Mouse (Mus musculus) bone marrow macrophage, adult 2 months (primary cell): Measurements from ENCODE around the gene Bmp2k. TPM values are rescaled to one million over a fixed set of nuclear protein-coding genes. Genes with fewer than 3 reads are reported as not detected.

Source experiments
- H3K27ac ChIP-seq: 2 replicates; pipeline ENCODE4 v1.5.1; 2012; ENCODE audit warnings: low read depth, low read length; ENCODE audit not compliant: insufficient read depth
- H3K4me1 ChIP-seq: 2 replicates; pipeline ENCODE4 v1.6.1; 2012; ENCODE audit warnings: low read length; ENCODE audit not compliant: control insufficient read depth, insufficient read depth
- H3K4me3 ChIP-seq: 2 replicates; pipeline ENCODE4 v1.5.1; 2012; ENCODE audit warnings: mild to moderate bottlenecking, low read length, moderate library complexity; ENCODE audit not compliant: insufficient read depth
- CTCF ChIP-seq: IDR thresholded peaks from 2 replicates; pipeline ENCODE4 v1.5.1; 2012; ENCODE audit warnings: low read depth, mild to moderate bottlenecking, low read length, moderate library complexity
- POLR2A ChIP-seq: IDR thresholded peaks from 2 replicates; pipeline ENCODE4 v1.6.1; 2012; ENCODE audit warnings: mild to moderate bottlenecking, low read depth, low read length, borderline replicate concordance
- polyA plus RNA-seq: library from polyadenylated mRNA; stranded (reverse); fragments of >200 nt; gene quantifications from 2 replicates; pipeline ENCODE4 v1.2.4, GENCODE M21; 2012; ENCODE audit not compliant: missing spikeins, insufficient read depth, insufficient read length

Gene Bmp2k
- polyA plus RNA-seq, 1 experiment = 41.5 TPM

- no peak overlapping the region for H3K27ac ChIP-seq
- H3K4me1 ChIP-seq = peaks cover 18% of the 10 kb centered on the region
- H3K4me3 ChIP-seq = no peak overlapping the region
- TF ChIP-seq CTCF (no peak), POLR2A (no peak)
Observed at GRCm38 (mm10) chr5:96972474-96973130, 24.9 kb upstream of the Bmp2k start.

- Histone ChIP-seq H3K4me1 (peaks cover 13% of the 10 kb centered on the region), H3K4me3 (no peak overlapping the region), H3K27ac (no peak overlapping the region)
- TF ChIP-seq POLR2A (no peak), CTCF (no peak)
Observed at GRCm38 (mm10) chr5:96973714-96974113, 23.8 kb upstream of the Bmp2k start.

- no peak overlapping the region for H3K27ac ChIP-seq
- H3K4me1 ChIP-seq = peaks cover 13% of the 10 kb centered on the region
- no peak overlapping the region for H3K4me3 ChIP-seq
- TF ChIP-seq POLR2A (no peak), CTCF (no peak)
Observed at GRCm38 (mm10) chr5:96974661-96975060, 22.8 kb upstream of the Bmp2k start.

- Histone ChIP-seq H3K4me3 (no peak overlapping the region), H3K4me1 (peaks cover 11% of the 10 kb centered on the region), H3K27ac (no peak overlapping the region)
- TF ChIP-seq POLR2A (no peak), CTCF (no peak)
Observed at GRCm38 (mm10) chr5:96975112-96975511, 22.4 kb upstream of the Bmp2k start.

- Histone ChIP-seq H3K4me3 (no peak overlapping the region), H3K4me1 (peaks cover 14% of the 10 kb centered on the region), H3K27ac (no peak overlapping the region)
- TF ChIP-seq CTCF (no peak), POLR2A (no peak)
Observed at GRCm38 (mm10) chr5:96976150-96976549, 21.3 kb upstream of the Bmp2k start.

DNA sequence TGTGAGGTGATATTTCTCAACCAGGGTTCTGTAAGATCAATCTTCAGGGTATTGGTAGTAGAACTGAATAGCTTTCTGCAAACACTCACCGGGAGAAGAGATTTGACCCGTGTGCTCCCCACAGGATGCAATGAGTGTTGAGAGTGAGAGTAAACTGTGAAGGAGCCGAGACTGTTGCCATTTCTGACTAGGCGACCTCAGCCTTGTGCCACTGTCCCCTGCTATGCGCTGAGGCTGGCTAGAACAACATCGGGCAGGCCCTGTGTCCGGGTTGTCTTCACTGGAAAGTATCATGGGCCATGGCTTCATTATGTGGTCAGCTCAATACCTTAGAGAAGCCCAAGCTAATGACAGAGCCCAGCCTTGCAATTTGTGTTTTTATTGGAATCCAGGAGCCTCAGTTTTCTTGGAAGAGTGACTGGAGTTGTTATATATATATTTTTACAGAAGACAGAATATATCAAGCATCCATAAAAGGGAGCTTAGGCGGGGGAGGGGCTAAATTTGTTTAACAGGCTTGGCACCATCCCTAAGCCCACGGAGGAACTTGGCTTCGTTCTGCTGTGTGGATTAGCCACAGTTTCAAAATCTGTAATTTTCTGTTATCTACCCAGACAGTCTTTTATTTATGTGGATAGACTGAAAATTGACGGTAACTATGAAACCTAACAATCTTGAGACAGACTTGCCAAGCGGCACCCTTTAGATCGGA is 18.0 kb upstream of the Bmp2k start:
- peak overlapping the region; percentile 45 for H3K4me3 ChIP-seq
- peak overlapping the region; percentile 96 for H3K27ac ChIP-seq
- H3K4me1 ChIP-seq = peaks cover 31% of the 10 kb centered on the region
- TF ChIP-seq POLR2A (no peak), CTCF (no peak)

GRCm38 (mm10) chr5:96980008-96980634 is 17.4 kb upstream of the Bmp2k start:
- peaks cover 31% of the 10 kb centered on the region for H3K4me1 ChIP-seq
- TF ChIP-seq CTCF (no peak), POLR2A (no peak)
- H3K4me3 ChIP-seq = peak overlapping the region; percentile 50
- peak overlapping the region; percentile 97 for H3K27ac ChIP-seq

DNA sequence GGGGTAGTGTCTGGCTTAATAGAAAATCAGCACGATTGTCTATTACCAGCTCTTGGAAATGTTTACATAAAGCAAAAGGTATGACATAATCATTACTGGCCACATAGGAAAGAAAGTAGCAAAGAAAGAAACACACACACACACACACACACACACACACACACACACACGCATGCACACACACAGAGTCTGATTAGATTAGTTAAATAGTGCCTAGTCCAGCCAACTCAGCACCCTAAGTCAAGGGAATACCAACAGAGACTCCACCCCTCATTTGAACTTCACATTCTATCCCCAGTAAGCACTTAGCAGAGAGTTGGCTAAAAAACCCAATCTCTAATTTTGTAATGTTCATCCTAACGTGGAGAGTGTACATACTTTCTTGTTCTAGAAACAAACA is 15.5 kb upstream of the Bmp2k start:
- TF ChIP-seq POLR2A (no peak), CTCF (no peak)
- H3K4me1 ChIP-seq = peaks cover 31% of the 10 kb centered on the region
- no peak overlapping the region for H3K4me3 ChIP-seq
- no peak overlapping the region for H3K27ac ChIP-seq

DNA sequence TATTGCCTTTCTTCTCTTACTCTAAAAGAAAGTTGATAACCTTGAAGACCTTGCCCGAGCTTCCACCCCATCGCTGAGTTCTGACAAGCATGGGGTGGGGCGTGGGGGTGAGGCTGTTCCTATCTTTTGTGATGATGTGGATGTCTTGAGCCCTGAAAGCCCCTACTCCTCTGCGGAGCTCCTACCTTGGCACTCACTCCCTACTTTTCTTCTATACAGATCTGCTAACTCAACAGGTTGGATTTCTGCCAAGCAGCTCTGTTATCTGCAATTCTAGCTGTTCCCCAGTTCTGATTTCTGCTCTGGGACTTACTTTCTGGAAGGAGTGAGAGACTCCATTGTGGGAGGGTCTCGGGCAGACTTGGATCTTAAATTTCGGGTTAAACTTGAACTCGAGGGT is 14.3 kb upstream of the Bmp2k start:
- Histone ChIP-seq H3K27ac (peak overlapping the region; percentile 11; the same call in 1 of the 2 replicates), H3K4me3 (no peak overlapping the region), H3K4me1 (peaks cover 33% of the 10 kb centered on the region)
- TF ChIP-seq CTCF (no peak), POLR2A (no peak)

DNA sequence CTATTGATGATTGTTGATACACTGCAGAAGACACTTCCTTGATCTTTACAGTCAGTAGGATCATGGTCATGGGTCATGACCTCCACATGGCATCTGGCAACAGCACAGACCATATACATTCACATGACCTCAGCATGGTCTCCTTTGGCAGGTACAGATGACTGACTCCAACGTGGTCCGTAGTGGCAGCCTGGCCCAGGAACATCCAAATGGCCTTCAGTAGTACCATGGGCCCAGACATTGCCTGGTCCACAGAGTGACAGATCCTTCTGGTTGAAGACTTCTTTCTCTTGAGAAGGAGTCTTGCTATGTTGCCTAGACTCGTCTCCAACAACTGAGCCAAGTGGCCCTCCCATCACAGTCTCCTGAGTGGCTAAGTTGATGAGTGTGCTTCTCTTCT is 10.6 kb upstream of the Bmp2k start:
- Histone ChIP-seq H3K4me1 (peaks cover 20% of the 10 kb centered on the region), H3K27ac (no peak overlapping the region), H3K4me3 (no peak overlapping the region)
- TF ChIP-seq POLR2A (no peak), CTCF (no peak)
